ENCODE assay signal across 8 mouse cellular contexts in the genomic region with DNA sequence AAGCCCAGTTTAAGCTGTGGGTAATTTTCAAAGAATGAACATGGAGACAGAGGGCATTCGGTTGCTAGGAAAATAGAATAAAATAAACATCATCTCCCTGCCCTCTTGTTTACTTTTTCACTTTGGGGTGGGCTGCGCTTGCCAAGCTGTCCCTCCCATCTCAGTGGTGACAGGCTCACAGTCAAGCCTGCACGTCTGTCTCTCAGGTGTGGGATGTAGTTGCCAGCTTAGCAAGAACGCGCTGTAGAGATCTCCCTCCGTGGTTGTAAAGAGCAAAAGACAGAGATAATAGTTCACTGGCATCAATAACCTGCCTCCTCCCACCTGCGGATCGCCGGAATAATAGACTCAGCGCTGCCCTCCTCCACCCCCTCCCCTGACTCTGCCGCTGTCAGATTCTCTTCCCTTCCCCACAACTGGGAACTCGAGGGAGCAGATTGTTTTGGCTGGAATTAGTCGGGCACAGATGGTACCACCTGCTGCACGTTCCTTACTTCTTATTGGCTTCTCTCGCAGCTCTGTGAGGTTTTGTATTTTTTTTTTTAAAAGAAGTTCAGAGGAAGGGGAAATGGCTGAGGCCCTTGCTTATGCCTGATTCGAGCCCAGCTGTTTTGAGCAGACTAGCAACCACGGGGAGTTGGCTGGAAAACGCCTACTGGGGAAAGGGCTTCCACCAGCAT. TPM values are rescaled to one million over a fixed set of nuclear protein-coding genes. Genes with fewer than 3 reads are reported as not detected.
DNase-seq lines count a peak whose midpoint lies in the region; ATAC-seq lines count a peak whose summit lies in the region.

No protein-coding gene starts in this region.

- no peak for DNase-seq in kidney, adult 11 months
- peak; percentile 60 for DNase-seq in embryo, embryonic 10.5 days (ENCODE audit: low spot score)
- peak; percentile 29 for DNase-seq in heart, postnatal 4 days
- no peak for DNase-seq in limb, embryonic 11.5 days (ENCODE audit: low spot score)
- DNase-seq in retina, embryonic 14.5 days (ENCODE audit: low spot score), result peak; percentile 59
- no peak for DNase-seq in T-cell, adult 2 months (ENCODE audit: low spot score)
- no peak for DNase-seq in adrenal gland, postnatal 14 days

- ATAC-seq in kidney, embryonic 15.5 days (replicated peaks; ENCODE audit: low FRiP score), result 0 out of 2 replicates have a peak, but pooled peaks have one; percentile 24
- ATAC-seq in limb, embryonic 11.5 days (ENCODE audit: insufficient number of reproducible peaks, low FRiP score, low TSS enrichment, low read depth), result no peak

- H3K4me1 ChIP-seq in kidney, embryonic 15.5 days, result peaks cover 33% of the 10 kb centered on the region
- no peaks in the 10 kb centered on the region for H3K4me1 ChIP-seq in limb, embryonic 11.5 days (ENCODE audit: control insufficient read depth, insufficient read depth, low read length)

- no peak overlapping the region for H3K9ac ChIP-seq in kidney, embryonic 15.5 days
- no peak overlapping the region for H3K9ac ChIP-seq in limb, embryonic 11.5 days (ENCODE audit: low read length)

- peak overlapping the region; percentile 61 for H3K4me2 ChIP-seq in kidney, embryonic 15.5 days
- H3K4me2 ChIP-seq in limb, embryonic 11.5 days (ENCODE audit: low read depth, severe bottlenecking), result peak overlapping the region; percentile 48

- WGBS in kidney, embryonic 15.5 days, result 7% methylated on average over 18 of the region's 18 CpGs
- 7% methylated on average over 18 of the region's 18 CpGs for WGBS in limb, embryonic 11.5 days

- H3K27ac ChIP-seq in kidney, embryonic 15.5 days, result no peak overlapping the region
- no peak overlapping the region for H3K27ac ChIP-seq in limb, embryonic 11.5 days (replicated peaks; ENCODE audit: low read depth, low read length)

- H3K27me3 ChIP-seq in kidney, embryonic 15.5 days, result no peaks in the 10 kb centered on the region
- no peaks in the 10 kb centered on the region for H3K27me3 ChIP-seq in limb, embryonic 11.5 days (ENCODE audit: control insufficient read depth, insufficient read depth, low read length)

- H3K36me3 ChIP-seq in kidney, embryonic 15.5 days, result no peaks in the 10 kb centered on the region
- H3K36me3 ChIP-seq in limb, embryonic 11.5 days (ENCODE audit: control insufficient read depth, insufficient read depth, low read length), result no peaks in the 10 kb centered on the region

- H3K4me3 ChIP-seq in kidney, embryonic 15.5 days (replicated peaks), result peak overlapping the region; percentile 30
- no peak overlapping the region for H3K4me3 ChIP-seq in limb, embryonic 11.5 days (ENCODE audit: low read depth, low read length)

- no peaks in the 10 kb centered on the region for H3K9me3 ChIP-seq in kidney, embryonic 15.5 days (replicated peaks)
- H3K9me3 ChIP-seq in limb, embryonic 11.5 days (ENCODE audit: control insufficient read depth, low read length), result no peaks in the 10 kb centered on the region

RNA-seq across cellular contexts. Expression of a gene that starts 51.7 kb away (rescaled TPM):
- 11.0 and 12.4 TPM in 2 replicates for polyA plus RNA-seq in kidney, embryonic 15.5 days (2015; fragmentation: Nextera tagmentation; extraction: Ambion mirVana)
- total RNA-seq in heart, postnatal 4 days (2021), result 10 to 100 TPM; 33.5 to 38.5 TPM
- polyA plus RNA-seq in limb, embryonic 11.5 days (2014; fragmentation: Nextera tagmentation; extraction: Ambion mirVana), result 9.7 and 14.3 TPM in 2 replicates
- 11.2 and 12.1 TPM in 2 replicates for total RNA-seq in adrenal gland, postnatal 14 days (2021)

Comparison
In these comparisons a context has a peak if more than half of its experiments do, and no peak if none do; other contexts are left out.
1. DNase-seq: peak in embryo, embryonic 10.5 days (single experiment), heart, postnatal 4 days (single experiment) and retina, embryonic 14.5 days (single experiment); none in kidney, adult 11 months (single experiment), limb, embryonic 11.5 days (single experiment), T-cell, adult 2 months (single experiment) and adrenal gland, postnatal 14 days (single experiment).